Mouse (Mus musculus): ENCODE results near the gene Gm48551.

DNA sequence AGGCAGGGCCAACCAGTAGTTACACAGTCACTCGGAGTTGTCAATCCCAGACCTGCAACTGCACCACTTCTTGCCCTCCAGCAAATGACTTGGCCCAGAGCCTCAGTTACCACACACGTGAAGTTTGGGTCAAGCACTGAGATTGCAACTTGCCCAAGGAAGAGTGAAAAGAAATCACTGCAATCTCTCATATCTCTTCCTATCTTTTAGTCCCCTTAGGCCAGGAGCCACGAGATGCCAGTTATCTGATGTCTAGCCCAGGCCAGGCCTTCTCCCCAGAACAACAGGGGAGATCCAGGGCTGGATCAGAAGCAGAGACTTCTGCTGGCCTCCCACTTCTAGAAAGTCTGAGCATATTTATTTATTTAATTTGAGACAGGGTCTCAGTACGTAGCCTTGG lies 28.7 kb upstream of the Gm48551 start:
- TF ChIP-seq CTCF (IDR thresholded peaks at IDR 0.05; ENCODE audit: low read depth) (no peak), EP300 (optimal IDR thresholded peaks at IDR 0.05) (no peak)
